Mouse (Mus musculus) ovary, postnatal 36 days (tissue): ENCODE results near the gene Prpf6.

Experiments used
- DNase-seq: peaks from one replicate; pipeline ENCODE4 v3.0.0; 2022; ENCODE audit warnings: low spot score, mixed read lengths

Prpf6 gene

GRCm38 (mm10) chr2:181689466-181690160 lies 97.9 kb downstream of the Prpf6 start:
- DNase-seq, result no peak

- DNase-seq, result no peak
These were observed 99.4 kb downstream of the Prpf6 start for GRCm38 (mm10) chr2:181691083-181691482.

- DNase-seq, result no peak
These were observed 99.9 kb downstream of the Prpf6 start for GRCm38 (mm10) chr2:181691571-181691970.

GRCm38 (mm10) chr2:181692304-181692703 lies 100.6 kb downstream of the Prpf6 start:
- no peak for DNase-seq

- DNase-seq, result peak; percentile 86
These were observed 101.9 kb downstream of the Prpf6 start, which contains the start of gene Rgs19 for GRCm38 (mm10) chr2:181693339-181694280. Gene Rgs19 (minus strand): TSS chr2:181693977.

GRCm38 (mm10) chr2:181694581-181694980 lies 102.9 kb downstream of the Prpf6 start:
- no peak for DNase-seq

- DNase-seq, result no peak
These were observed 104.1 kb downstream of the Prpf6 start for GRCm38 (mm10) chr2:181695776-181696175.

- no peak for DNase-seq
These were observed 105.2 kb downstream of the Prpf6 start for GRCm38 (mm10) chr2:181696801-181697420.

GRCm38 (mm10) chr2:181698241-181698640 lies 106.6 kb downstream of the Prpf6 start, which contains the start of gene Lkaaear1:
Gene Lkaaear1 (minus strand): TSS chr2:181698442.
- DNase-seq, result no peak
